Mouse (Mus musculus): Measurements from ENCODE around the gene Gm20696. TPM values are rescaled to one million over a fixed set of nuclear protein-coding genes. Genes with fewer than 3 reads are reported as not detected.
A peak's percentile ranks its signal among the peaks of the same experiment; 100 is the strongest.

Gm20696 gene
- total RNA-seq, 4 experiments from 2014 or later: 6.4 to 10.0 (median 7.2) TPM

- DNase-seq (ENCODE audit: low spot score in 2 of 2): no peak
Observed at GRCm38 (mm10) chr6:99297535-99297934, 369.1 kb downstream of the Gm20696 start.

DNA sequence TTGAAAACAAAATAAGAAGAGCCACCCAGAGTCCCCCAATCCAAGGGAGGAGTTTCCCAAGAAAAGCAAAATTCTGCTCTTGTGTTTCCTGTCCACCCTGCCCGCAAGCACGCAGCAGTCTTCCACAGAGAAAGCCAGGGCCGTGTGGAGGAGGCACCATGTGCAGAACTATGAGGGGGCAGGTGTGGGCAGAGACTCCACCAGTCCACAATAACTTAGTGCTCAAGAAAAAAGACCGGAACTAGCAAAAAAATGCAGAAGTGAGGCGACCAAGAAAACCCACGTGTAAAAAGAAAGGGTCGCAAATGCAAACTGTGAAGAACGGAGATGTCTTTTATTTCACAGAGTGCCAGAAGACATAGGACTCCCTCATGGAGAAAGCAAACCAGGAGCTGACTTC lies 371.1 kb downstream of the Gm20696 start:
- DNase-seq (ENCODE audit: low spot score in 2 of 2): no peak

GRCm38 (mm10) chr6:99289220-99289619 lies 377.4 kb downstream of the Gm20696 start:
- no peak for DNase-seq (ENCODE audit: low spot score in 2 of 2)

DNA sequence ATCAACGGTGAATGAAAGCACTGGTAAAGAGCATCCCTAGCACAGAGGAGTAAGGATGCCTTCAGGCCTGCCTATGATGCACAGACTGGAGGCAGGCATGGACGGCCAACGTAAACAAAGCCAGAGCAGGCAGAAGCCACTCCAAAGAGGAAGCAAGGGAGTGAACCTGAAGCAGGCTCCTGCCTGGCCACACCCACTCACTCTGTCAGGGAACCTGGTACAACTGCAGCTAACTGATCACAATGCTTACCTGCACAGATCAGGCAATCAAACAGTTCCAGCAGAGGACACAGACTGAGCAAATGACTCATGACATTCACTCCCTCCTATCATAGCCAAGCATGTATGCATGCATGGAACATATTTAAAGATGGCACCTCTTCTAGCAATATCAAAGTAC lies 381.6 kb downstream of the Gm20696 start:
- DNase-seq (ENCODE audit: low spot score in 2 of 2): no peak

GRCm38 (mm10) chr6:99284019-99284418 lies 382.6 kb downstream of the Gm20696 start:
- DNase-seq (ENCODE audit: low spot score in 2 of 2): no peak

- DNase-seq (ENCODE audit: low spot score in 2 of 2): no peak
Observed at GRCm38 (mm10) chr6:99282866-99283657, 383.5 kb downstream of the Gm20696 start.

- no peak for DNase-seq (ENCODE audit: low spot score in 2 of 2)
Observed at GRCm38 (mm10) chr6:99281433-99281832, 385.2 kb downstream of the Gm20696 start.

DNA sequence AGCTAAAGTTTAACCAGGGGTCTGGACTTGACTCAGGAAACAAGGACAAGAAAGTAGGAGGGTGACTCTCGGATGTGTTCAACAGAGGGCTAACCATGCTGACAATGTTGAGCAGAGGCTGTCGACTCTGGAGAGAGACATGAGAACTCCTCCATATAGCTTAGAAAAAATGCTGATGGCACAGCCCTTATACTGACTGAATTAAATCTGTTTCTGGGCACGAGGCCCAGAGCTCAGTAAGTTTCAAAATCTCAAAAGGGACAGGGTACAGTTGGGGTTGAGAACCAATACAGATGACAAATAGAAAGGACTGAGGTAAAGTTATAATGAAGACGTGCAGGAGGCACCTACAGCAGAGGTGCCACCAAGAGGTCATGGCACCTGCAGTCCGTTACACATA lies 386.0 kb downstream of the Gm20696 start:
- DNase-seq (ENCODE audit: low spot score in 2 of 2): no peak

- no peak for DNase-seq (ENCODE audit: low spot score in 2 of 2)
Observed at GRCm38 (mm10) chr6:99277251-99277650, 389.3 kb downstream of the Gm20696 start.

GRCm38 (mm10) chr6:99276297-99276653 lies 390.3 kb downstream of the Gm20696 start:
- no peak for DNase-seq (ENCODE audit: low spot score in 2 of 2)

GRCm38 (mm10) chr6:99275381-99276296 lies 391.0 kb downstream of the Gm20696 start:
- no peak for DNase-seq (ENCODE audit: low spot score in 2 of 2)

GRCm38 (mm10) chr6:99274667-99275066 lies 391.9 kb downstream of the Gm20696 start:
- DNase-seq (ENCODE audit: low spot score in 2 of 2): no peak

GRCm38 (mm10) chr6:99274222-99274621 lies 392.4 kb downstream of the Gm20696 start:
- DNase-seq (ENCODE audit: low spot score in 2 of 2): no peak

- DNase-seq (ENCODE audit: low spot score in 2 of 2): no peak
Observed at GRCm38 (mm10) chr6:99273177-99273576, 393.4 kb downstream of the Gm20696 start.

GRCm38 (mm10) chr6:99272174-99272573 lies 394.4 kb downstream of the Gm20696 start:
- no peak for DNase-seq (ENCODE audit: low spot score in 2 of 2)

DNA sequence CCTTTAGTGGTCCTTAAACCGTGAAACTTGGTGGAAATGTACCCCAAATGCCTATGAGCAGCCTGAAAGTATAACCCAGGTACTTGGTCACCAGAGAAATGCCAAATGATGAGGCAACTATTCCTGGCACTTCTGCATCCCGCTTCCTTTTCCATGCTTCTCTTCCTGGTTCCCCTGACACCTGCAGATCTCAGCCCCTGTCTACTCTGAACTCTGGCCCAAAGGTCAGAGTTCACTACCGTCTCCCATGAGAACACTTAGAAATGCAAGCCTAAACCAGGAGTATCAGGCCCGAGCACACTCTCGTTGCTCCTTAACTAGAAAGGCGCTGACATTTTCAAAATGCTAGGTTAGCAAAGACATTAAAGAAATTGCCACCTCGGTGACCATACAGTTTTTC lies 394.9 kb downstream of the Gm20696 start:
- DNase-seq (ENCODE audit: low spot score in 2 of 2): no peak

DNA sequence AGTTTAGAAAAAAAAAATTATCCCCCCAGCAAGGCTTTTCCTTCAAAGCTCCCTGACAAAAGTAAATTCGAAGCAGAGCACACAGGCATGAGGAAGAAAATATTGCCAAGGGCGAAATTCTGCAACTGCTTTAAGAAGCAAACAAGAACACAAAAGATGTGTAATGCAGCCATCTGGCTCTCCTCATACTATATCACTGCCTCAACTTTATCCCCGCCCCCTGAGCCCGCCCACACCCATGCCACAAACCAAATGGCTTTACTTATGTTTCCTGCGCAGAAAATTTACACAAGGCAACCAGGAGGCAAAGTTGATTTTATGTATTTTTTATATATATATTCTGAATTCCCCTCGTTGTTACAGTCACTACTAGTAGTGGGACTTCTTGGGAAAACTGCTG lies 396.7 kb downstream of the Gm20696 start:
- no peak for DNase-seq (ENCODE audit: low spot score in 2 of 2)

- DNase-seq (ENCODE audit: low spot score in 2 of 2): peak in 1 of 2 experiments; percentile 28
Observed at GRCm38 (mm10) chr6:99268171-99269061, 398.2 kb downstream of the Gm20696 start.

GRCm38 (mm10) chr6:99265945-99266656 lies 400.5 kb downstream of the Gm20696 start:
- no peak for DNase-seq (ENCODE audit: low spot score in 2 of 2)

GRCm38 (mm10) chr6:99265173-99265572 lies 401.4 kb downstream of the Gm20696 start:
- DNase-seq (ENCODE audit: low spot score in 2 of 2): no peak

Measured in layer of hippocampus, adult 8-10 months (tissue).